Mouse (Mus musculus) heart, embryonic 10.5 days (tissue): ENCODE data around the gene Cnr2. TPM values are rescaled to one million over a fixed set of nuclear protein-coding genes. Genes with fewer than 3 reads are reported as not detected.

Source experiments
- DNase-seq: peaks from one replicate; pipeline ENCODE4 v3.0.0-alpha.2; 2017; ENCODE audit warnings: low spot score
- H3K27ac ChIP-seq: fragments of 300-500 bp; sonication (generic); 2 replicates; pipeline ENCODE4 v1.5.1; 2016; ENCODE audit warnings: mild to moderate bottlenecking
- H3K27me3 ChIP-seq: fragments of 300-500 bp; sonication (generic); 2 replicates; pipeline ENCODE4 v1.6.1; 2016; ENCODE audit warnings: mild to moderate bottlenecking; ENCODE audit not compliant: poor library complexity, insufficient read depth, severe bottlenecking
- H3K36me3 ChIP-seq: fragments of 300-500 bp; sonication (generic); 2 replicates; pipeline ENCODE4 v1.6.1; 2016; ENCODE audit warnings: mild to moderate bottlenecking, moderate library complexity
- H3K4me1 ChIP-seq: fragments of 300-500 bp; sonication (generic); 2 replicates; pipeline ENCODE4 v1.6.1; 2016; ENCODE audit warnings: mild to moderate bottlenecking
- H3K4me3 ChIP-seq: fragments of 300-500 bp; sonication (generic); 2 replicates; pipeline ENCODE4 v1.5.1; 2016; ENCODE audit warnings: mild to moderate bottlenecking, moderate library complexity
- H3K9me3 ChIP-seq: fragments of 300-500 bp; sonication (generic); 2 replicates; pipeline ENCODE4 v1.6.1; 2016; ENCODE audit warnings: mild to moderate bottlenecking, moderate library complexity
- WGBS: fragments of 180-500 bp; shearing (Covaris S2); methylation state at CpG from one replicate; pipeline ENCODE4 v1.1.7; 2016; 5-methylcytosine and 5-hydroxymethylcytosine counted together
- polyA plus RNA-seq: library from polyadenylated mRNA; unstranded; fragments of >200 nt; fragmentation: Nextera tagmentation; extraction: Ambion mirVana; gene quantifications from 2 replicates; pipeline ENCODE4 v1.2.1, GENCODE M21; 2016

The Cnr2 gene
- polyA plus RNA-seq, 1 experiment from 2014 or later, result 1.4 TPM

DNA sequence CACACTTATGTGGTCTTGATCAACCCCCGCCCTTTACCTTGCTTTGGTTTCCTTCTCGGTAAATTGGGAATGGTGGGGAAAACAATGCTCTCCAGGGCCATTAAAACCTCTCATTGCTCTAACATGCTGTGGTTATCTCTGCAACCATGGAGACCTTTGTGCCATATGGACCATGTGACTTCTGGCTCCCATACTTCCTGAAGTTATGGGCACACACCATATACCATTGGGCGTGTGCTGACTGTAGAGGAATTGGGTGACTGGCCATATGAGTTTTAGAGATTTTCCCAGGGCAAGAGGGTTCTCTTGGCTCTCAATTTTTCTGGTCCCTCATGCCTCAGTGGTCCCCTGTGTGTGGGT, 24.1 kb downstream of the Cnr2 start:
- 85% methylated on average over 3 of the region's 3 CpGs for WGBS
- Histone ChIP-seq H3K9me3 (no peaks in the 10 kb centered on the region), H3K27ac (no peak overlapping the region), H3K4me1 (peaks cover 14% of the 10 kb centered on the region), H3K36me3 (0 out of 2 replicates have a peak, but pooled peaks cover 7% of the 10 kb centered on the region), H3K27me3 (peaks cover 9% of the 10 kb centered on the region), H3K4me3 (no peak overlapping the region)
- no peak for DNase-seq

- Histone ChIP-seq H3K9me3 (no peaks in the 10 kb centered on the region), H3K4me3 (peak within 1 kb of the TSS; percentile 88), H3K27me3 (peaks cover 9% of the 10 kb centered on the region), H3K27ac (peak within 1 kb of the TSS; percentile 77), H3K4me1 (peaks cover 15% of the 10 kb centered on the region), H3K36me3 (0 out of 2 replicates have a peak, but pooled peaks cover 11% of the 10 kb centered on the region)
- whole genome bisulfite sequencing, result 2% methylated on average over 60 of the region's 60 CpGs
- DNase-seq, result peak; percentile 98
Measured at GRCm38 (mm10) chr4:135920304-135921241, 25.4 kb downstream of the Cnr2 start, which contains the start of gene Fuca1. Fuca1 (plus strand) TSS chr4:135920735.

DNA sequence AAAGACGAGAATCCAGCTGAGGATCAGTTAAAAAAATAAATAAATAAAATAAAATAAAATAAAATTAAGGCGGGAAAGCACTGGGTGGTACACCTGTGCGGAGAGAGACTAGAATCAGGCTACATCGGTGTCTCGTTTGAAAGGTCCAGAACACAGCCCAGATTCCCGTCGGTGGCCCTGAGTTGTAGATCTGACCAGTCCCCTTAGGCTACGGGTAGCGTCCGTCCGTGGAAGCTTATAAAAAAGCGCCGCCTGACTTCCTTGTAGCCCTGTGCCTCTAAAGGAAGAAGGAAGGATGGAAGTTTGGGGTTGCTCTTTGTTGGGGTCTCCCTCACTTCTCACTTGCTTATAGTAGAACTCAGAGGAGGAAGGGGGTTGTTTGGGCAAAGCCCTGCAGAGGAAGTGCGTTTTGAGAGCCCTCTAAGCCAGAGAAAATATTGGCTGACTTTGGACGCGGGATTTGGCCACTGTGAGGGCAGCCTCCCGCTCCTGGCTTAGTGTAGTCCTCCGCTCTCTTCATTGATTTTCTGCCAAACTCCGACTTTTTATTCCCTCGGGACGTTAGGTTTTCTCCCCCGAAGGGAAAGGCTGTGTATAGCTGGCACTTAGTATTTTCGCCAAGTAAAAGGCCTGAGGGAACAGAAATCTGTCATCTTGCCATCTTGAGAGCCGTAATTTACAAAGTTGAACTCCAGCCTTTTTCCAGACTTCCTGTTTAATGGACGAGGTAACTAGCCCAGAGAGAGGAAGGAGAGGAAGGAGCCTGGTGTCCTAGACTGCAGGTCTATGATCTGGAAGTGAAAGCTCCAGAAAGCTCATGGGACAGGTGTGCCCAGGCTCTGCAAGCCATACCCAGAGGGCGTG, 26.3 kb downstream of the Cnr2 start:
- WGBS, result 10% methylated on average over 26 of the region's 26 CpGs
- Histone ChIP-seq H3K4me3 (peak overlapping the region; percentile 88), H3K9me3 (no peaks in the 10 kb centered on the region), H3K4me1 (peaks cover 23% of the 10 kb centered on the region), H3K27ac (peak overlapping the region; percentile 77), H3K36me3 (0 out of 2 replicates have a peak, but pooled peaks cover 18% of the 10 kb centered on the region), H3K27me3 (peaks cover 9% of the 10 kb centered on the region)
- DNase-seq, result no peak

- Histone ChIP-seq H3K36me3 (peaks cover 21% of the 10 kb centered on the region; the same call in 1 of the 2 replicates), H3K4me1 (peaks cover 23% of the 10 kb centered on the region), H3K9me3 (no peaks in the 10 kb centered on the region), H3K27me3 (peaks cover 5% of the 10 kb centered on the region), H3K4me3 (peak overlapping the region; percentile 88), H3K27ac (no peak overlapping the region)
- DNase-seq, result no peak
- WGBS, result 78% methylated on average over 1 of the region's 1 CpGs
Measured at GRCm38 (mm10) chr4:135922190-135922589, 27.0 kb downstream of the Cnr2 start.

GRCm38 (mm10) chr4:135924418-135924817, 29.2 kb downstream of the Cnr2 start:
- Histone ChIP-seq H3K27ac (no peak overlapping the region), H3K9me3 (no peaks in the 10 kb centered on the region), H3K4me3 (no peak overlapping the region), H3K4me1 (peaks cover 23% of the 10 kb centered on the region), H3K36me3 (peaks cover 24% of the 10 kb centered on the region; the same call in 1 of the 2 replicates), H3K27me3 (no peaks in the 10 kb centered on the region)
- WGBS, result 86% methylated on average over 2 of the region's 2 CpGs
- no peak for DNase-seq

DNA sequence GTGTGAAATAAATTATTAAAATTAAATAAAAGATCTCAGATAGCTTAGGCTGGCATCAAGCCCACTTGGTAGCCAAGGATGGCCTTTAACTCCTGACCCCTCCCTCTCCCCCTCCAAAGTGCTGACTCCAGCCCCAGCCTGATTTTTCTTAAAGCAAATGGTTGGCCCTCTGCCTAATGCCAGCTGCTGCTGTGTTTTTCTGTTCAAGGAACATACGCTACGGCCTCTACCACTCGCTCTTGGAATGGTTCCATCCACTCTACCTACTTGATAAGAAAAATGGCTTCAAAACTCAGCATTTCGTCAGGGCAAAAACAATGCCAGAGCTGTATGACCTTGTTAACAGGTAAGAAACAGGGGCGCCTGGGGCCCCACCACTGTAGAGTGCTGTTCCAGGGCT, 30.1 kb downstream of the Cnr2 start:
- no peak overlapping the region for H3K4me3 ChIP-seq
- H3K36me3 ChIP-seq, result peaks cover 24% of the 10 kb centered on the region; the same call in 1 of the 2 replicates
- no peak overlapping the region for H3K27ac ChIP-seq
- H3K9me3 ChIP-seq, result no peaks in the 10 kb centered on the region
- no peaks in the 10 kb centered on the region for H3K27me3 ChIP-seq
- peaks cover 23% of the 10 kb centered on the region for H3K4me1 ChIP-seq
- 65% methylated on average over 5 of the region's 5 CpGs for WGBS
- DNase-seq, result no peak

DNA sequence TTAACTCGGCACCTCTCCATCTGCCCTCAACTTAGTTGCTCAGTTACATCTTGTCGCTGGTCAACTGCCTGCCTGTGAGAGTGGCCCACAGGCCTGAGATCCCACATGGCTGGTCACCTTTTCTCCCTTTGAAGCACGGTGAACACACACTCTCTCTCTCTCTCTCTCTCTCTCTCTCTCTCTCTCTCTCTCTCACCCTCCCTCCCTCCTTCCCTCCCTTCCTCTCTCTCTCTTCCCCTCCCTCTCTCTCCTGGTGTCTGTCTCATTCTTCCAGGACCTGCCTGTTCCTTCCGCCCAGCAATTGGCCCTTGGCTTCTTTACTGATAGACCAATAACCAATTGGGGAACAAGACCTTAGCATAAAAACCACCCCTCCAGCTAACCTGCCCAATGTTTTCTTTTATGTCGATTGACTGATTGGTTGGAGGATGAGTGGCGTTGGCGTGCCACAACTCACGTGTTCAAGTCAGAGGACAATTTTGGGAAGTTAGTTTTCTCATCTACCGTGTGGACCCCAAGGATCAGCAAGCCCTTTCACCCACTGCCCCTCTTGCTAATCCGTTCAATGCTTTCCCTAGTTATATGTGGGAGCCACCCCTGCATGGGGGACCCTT, 31.1 kb downstream of the Cnr2 start:
- no peak for DNase-seq
- Histone ChIP-seq H3K36me3 (peaks cover 28% of the 10 kb centered on the region; the same call in 1 of the 2 replicates), H3K9me3 (no peaks in the 10 kb centered on the region), H3K4me3 (no peak overlapping the region), H3K4me1 (peaks cover 16% of the 10 kb centered on the region), H3K27me3 (no peaks in the 10 kb centered on the region), H3K27ac (no peak overlapping the region)
- WGBS, result 67% methylated on average over 10 of the region's 10 CpGs

GRCm38 (mm10) chr4:135926861-135927260, 31.7 kb downstream of the Cnr2 start:
- Histone ChIP-seq H3K4me1 (peaks cover 11% of the 10 kb centered on the region), H3K4me3 (no peak overlapping the region), H3K27me3 (no peaks in the 10 kb centered on the region), H3K9me3 (no peaks in the 10 kb centered on the region), H3K27ac (no peak overlapping the region), H3K36me3 (peaks cover 28% of the 10 kb centered on the region; the same call in 1 of the 2 replicates)
- DNase-seq, result no peak
- 92% methylated on average over 3 of the region's 3 CpGs for WGBS

DNA sequence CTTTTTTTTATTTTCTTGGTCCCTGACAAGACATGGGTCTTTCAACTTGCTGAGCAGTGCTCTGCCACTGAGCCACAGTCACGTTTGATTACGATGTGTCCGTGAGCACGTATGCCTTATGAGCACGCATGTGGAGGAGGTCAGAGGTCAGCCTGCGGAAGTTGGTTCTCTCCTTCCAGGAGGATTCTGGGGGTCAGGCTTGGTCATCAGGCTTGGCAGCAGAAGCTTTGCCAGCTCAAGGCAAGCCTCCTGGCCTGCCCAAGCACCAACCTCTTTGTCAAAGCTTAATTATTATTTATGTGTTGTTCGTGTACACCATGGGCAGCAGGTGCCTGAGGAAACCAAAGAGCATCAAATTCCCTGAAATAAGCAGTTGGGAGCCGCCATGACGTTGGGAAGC, 33.2 kb downstream of the Cnr2 start:
- Histone ChIP-seq H3K9me3 (no peaks in the 10 kb centered on the region), H3K27ac (no peak overlapping the region), H3K4me1 (peaks cover 9% of the 10 kb centered on the region), H3K36me3 (peaks cover 33% of the 10 kb centered on the region), H3K4me3 (no peak overlapping the region), H3K27me3 (no peaks in the 10 kb centered on the region)
- DNase-seq, result no peak
- WGBS, result 91% methylated on average over 9 of the region's 9 CpGs

GRCm38 (mm10) chr4:135929405-135929804, 34.2 kb downstream of the Cnr2 start:
- 75% methylated on average over 5 of the region's 5 CpGs for WGBS
- H3K9me3 ChIP-seq, result no peaks in the 10 kb centered on the region
- no peaks in the 10 kb centered on the region for H3K27me3 ChIP-seq
- H3K27ac ChIP-seq, result no peak overlapping the region
- H3K36me3 ChIP-seq, result peaks cover 39% of the 10 kb centered on the region
- DNase-seq, result no peak
- no peak overlapping the region for H3K4me3 ChIP-seq
- H3K4me1 ChIP-seq, result peaks cover 9% of the 10 kb centered on the region

DNA sequence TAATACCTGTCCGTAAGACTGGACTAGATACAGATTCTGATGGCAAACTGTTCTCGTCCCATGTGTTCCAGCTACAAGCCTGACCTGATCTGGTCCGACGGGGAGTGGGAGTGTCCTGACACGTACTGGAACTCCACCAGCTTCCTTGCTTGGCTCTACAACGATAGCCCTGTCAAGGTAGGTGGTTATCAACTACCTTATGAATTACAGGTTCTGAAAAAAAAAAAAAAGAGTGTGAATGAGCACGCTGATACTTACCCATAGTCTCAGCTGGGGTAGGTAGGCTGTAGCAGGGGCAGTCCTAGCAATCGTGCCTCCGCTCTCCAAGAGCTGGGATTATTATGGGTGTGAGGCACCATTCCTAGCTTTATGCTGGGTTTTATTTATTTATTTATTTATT, 34.6 kb downstream of the Cnr2 start:
- WGBS, result 85% methylated on average over 9 of the region's 9 CpGs
- no peak overlapping the region for H3K4me3 ChIP-seq
- no peak overlapping the region for H3K27ac ChIP-seq
- H3K9me3 ChIP-seq, result no peaks in the 10 kb centered on the region
- no peak for DNase-seq
- H3K4me1 ChIP-seq, result peaks cover 9% of the 10 kb centered on the region
- H3K27me3 ChIP-seq, result no peaks in the 10 kb centered on the region
- peaks cover 36% of the 10 kb centered on the region for H3K36me3 ChIP-seq

- Histone ChIP-seq H3K36me3 (peaks cover 36% of the 10 kb centered on the region), H3K4me3 (no peak overlapping the region), H3K4me1 (peaks cover 12% of the 10 kb centered on the region), H3K9me3 (no peaks in the 10 kb centered on the region), H3K27ac (no peak overlapping the region), H3K27me3 (no peaks in the 10 kb centered on the region)
- no peak for DNase-seq
- 92% methylated on average over 8 of the region's 8 CpGs for WGBS
Measured at GRCm38 (mm10) chr4:135930239-135930638, 35.0 kb downstream of the Cnr2 start.
